Mouse (Mus musculus) liver, postnatal 0 days (tissue): ENCODE data around the gene Chpf. TPM values are rescaled to one million over a fixed set of nuclear protein-coding genes. Genes with fewer than 3 reads are reported as not detected.

Experiments
- ATAC-seq: fragments of 200-750 bp; cut with Nextera tagmentation; 2 replicates; pipeline ENCODE4 v1.8.0; 2017; ENCODE audit warnings: mild to moderate bottlenecking, moderate library complexity
- DNase-seq: peaks from one replicate; pipeline ENCODE4 v3.0.0-alpha.2; 2016
- H3K27ac ChIP-seq: fragments of 300-500 bp; sonication (generic); 2 replicates; pipeline ENCODE4 v1.5.1; 2014; ENCODE audit warnings: antibody characterized with exemption, moderate library complexity, mild to moderate bottlenecking, low read depth
- H3K27me3 ChIP-seq: fragments of 300-500 bp; sonication (generic); 2 replicates; pipeline ENCODE4 v1.6.1; 2014; ENCODE audit warnings: low read length, control low read depth, mixed read lengths; ENCODE audit not compliant: insufficient read depth
- H3K36me3 ChIP-seq: fragments of 300-500 bp; sonication (generic); replicated peaks from 2 replicates; pipeline ENCODE4 v1.6.1; 2014; ENCODE audit warnings: mild to moderate bottlenecking, control low read depth, low read length, moderate library complexity, mixed read lengths; ENCODE audit not compliant: insufficient read depth
- H3K4me1 ChIP-seq: fragments of 300-500 bp; sonication (generic); 2 replicates; pipeline ENCODE4 v1.6.1; 2014; ENCODE audit warnings: antibody characterized with exemption, mild to moderate bottlenecking, control low read depth; ENCODE audit not compliant: insufficient read depth
- H3K4me2 ChIP-seq: fragments of 300-500 bp; sonication (generic); 2 replicates; pipeline ENCODE4 v1.6.1; 2014; ENCODE audit warnings: low read depth, mild to moderate bottlenecking, low read length, moderate library complexity, mixed read lengths
- H3K4me3 ChIP-seq: fragments of 300-500 bp; sonication (generic); 2 replicates; pipeline ENCODE4 v1.5.1; 2014; ENCODE audit warnings: low read depth, low read length
- H3K9ac ChIP-seq: fragments of 300-500 bp; sonication (generic); replicated peaks from 2 replicates; pipeline ENCODE4 v1.6.1; 2014; ENCODE audit warnings: mild to moderate bottlenecking, moderate library complexity
- H3K9me3 ChIP-seq: fragments of 300-500 bp; sonication (generic); 2 replicates; pipeline ENCODE4 v1.6.1; 2016; ENCODE audit warnings: mild to moderate bottlenecking, control low read depth, low read length, mixed read lengths
- CTCF ChIP-seq: sonication (generic); IDR thresholded peaks from 2 replicates; pipeline ENCODE4 v1.5.1; 2016; ENCODE audit warnings: antibody characterized with exemption, low read depth
- EP300 ChIP-seq: IDR thresholded peaks from 2 replicates; pipeline ENCODE4 v1.6.1; 2016; ENCODE audit warnings: antibody characterized with exemption, low read depth, mild to moderate bottlenecking
- WGBS: fragments of 180-500 bp; shearing (Covaris S2); extraction: QIAGEN DNeasy Blood & Tissue Kit; methylation state at CpG from one replicate; pipeline ENCODE4 v1.1.7; 2014; ENCODE audit not compliant: insufficient replicate concordance; 5-methylcytosine and 5-hydroxymethylcytosine counted together
- polyA plus RNA-seq: library from polyadenylated mRNA; unstranded; fragments of >200 nt; fragmentation: Nextera tagmentation; extraction: Ambion mirVana; gene quantifications from 2 replicates; pipeline ENCODE4 v1.2.1, GENCODE M21; 2015

Chpf gene
- polyA plus RNA-seq, 1 experiment from 2014 or later = 3.3 TPM

DNA sequence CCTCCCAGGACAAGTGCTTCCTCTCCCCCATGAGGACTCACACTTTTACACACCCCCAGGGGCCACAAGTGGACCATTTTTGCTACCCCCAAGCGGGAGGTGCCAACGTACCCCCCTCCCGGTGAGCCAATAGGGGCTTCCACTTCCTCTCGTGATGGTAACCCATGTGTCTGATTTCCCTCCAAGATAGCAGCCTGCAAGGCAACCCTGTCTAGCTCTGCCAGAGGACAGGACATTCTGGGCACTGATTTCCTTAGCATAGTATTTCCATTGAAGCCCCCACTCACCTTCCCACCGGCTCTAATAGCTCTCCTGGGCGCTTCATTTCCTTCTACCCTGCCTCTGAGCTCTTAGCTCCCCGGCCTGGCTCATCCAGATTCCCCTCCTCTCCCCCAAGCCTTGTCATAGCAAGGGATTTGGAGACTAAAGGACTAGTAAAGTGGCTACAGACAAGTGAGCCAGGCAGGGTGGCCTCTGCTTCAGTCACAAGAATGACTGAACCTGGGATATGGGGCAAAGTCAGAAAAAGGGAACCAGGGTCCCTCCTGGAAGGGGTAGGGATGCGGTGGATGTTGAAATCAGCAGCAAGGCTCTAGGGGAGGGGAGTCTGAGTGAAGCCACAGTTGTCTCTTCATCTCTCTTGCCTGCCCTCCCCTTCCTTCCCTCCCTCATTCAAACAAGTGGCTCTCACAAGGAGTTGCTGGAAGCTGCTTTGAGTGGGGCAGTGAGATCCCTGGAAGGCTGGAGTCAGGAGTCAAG, 29.6 kb downstream of the Chpf start:
- TF ChIP-seq CTCF (no peak), EP300 (no peak)
- WGBS = 5% methylated on average over 7 of the region's 8 CpGs
- Histone ChIP-seq H3K27me3 (peaks cover 81% of the 10 kb centered on the region), H3K4me1 (peaks cover 39% of the 10 kb centered on the region), H3K36me3 (no peaks in the 10 kb centered on the region), H3K9ac (no peak overlapping the region), H3K9me3 (no peaks in the 10 kb centered on the region), H3K4me2 (peak overlapping the region; percentile 58), H3K27ac (no peak overlapping the region), H3K4me3 (peak overlapping the region; percentile 22; the same call in 1 of the 2 replicates)
- ATAC-seq (no peak), DNase-seq (no peak)

DNA sequence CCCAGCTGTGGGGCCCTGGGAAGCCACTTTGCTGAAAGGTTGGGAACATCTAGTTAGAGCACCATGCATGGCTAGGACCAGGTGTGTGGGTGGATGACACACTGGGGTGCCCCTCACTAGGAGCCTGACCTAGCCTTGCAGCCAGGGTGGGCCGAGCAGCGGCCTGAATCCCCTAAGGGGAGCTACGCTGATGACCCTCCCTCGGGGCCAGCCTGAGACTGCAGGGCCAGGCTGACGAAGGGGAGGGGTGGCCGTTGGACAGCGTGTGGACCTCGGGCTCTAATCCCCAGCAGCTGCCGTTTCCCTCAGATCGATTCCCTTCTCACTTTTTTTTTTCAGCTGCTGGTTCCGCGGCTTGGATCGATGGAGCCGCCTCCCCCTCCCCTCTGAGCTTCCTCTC, 30.2 kb downstream of the Chpf start:
- TF ChIP-seq CTCF = no peak
- no peak for TF ChIP-seq EP300
- Histone ChIP-seq H3K9me3 (no peaks in the 10 kb centered on the region), H3K4me2 (no peak overlapping the region), H3K4me1 (peaks cover 39% of the 10 kb centered on the region), H3K27me3 (peaks cover 76% of the 10 kb centered on the region), H3K4me3 (no peak overlapping the region), H3K9ac (no peak overlapping the region), H3K36me3 (no peaks in the 10 kb centered on the region), H3K27ac (no peak overlapping the region)
- WGBS = under 1% methylated on average over 13 of the region's 14 CpGs
- DNase-seq (no peak), ATAC-seq (no peak)

DNA sequence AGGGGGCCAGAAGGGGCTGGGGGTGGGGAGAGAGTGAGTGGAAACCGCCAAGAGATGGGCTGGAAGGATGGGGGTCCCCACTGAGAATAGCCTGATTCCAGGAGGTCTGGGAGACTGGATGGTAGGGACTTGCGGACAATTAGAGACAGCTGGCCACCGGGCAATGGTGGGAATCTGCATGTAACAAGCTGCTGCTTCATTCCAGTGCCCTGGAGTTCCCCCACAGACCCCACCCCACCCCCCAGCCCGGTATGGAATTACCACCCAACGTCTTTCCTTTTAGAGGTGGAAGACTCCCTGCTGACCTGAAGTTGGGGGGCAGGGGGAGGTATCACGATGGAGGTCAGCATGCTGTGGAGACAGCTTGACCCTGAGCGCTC, 31.1 kb downstream of the Chpf start:
- ATAC-seq (no peak), DNase-seq (no peak)
- H3K4me2 ChIP-seq = no peak overlapping the region
- no peaks in the 10 kb centered on the region for H3K9me3 ChIP-seq
- H3K9ac ChIP-seq = no peak overlapping the region
- no peak overlapping the region for H3K27ac ChIP-seq
- peaks cover 39% of the 10 kb centered on the region for H3K4me1 ChIP-seq
- TF ChIP-seq CTCF (no peak), EP300 (no peak)
- no peaks in the 10 kb centered on the region for H3K36me3 ChIP-seq
- no peak overlapping the region for H3K4me3 ChIP-seq
- 5% methylated on average over 7 of the region's 7 CpGs for WGBS
- H3K27me3 ChIP-seq = peaks cover 69% of the 10 kb centered on the region

DNA sequence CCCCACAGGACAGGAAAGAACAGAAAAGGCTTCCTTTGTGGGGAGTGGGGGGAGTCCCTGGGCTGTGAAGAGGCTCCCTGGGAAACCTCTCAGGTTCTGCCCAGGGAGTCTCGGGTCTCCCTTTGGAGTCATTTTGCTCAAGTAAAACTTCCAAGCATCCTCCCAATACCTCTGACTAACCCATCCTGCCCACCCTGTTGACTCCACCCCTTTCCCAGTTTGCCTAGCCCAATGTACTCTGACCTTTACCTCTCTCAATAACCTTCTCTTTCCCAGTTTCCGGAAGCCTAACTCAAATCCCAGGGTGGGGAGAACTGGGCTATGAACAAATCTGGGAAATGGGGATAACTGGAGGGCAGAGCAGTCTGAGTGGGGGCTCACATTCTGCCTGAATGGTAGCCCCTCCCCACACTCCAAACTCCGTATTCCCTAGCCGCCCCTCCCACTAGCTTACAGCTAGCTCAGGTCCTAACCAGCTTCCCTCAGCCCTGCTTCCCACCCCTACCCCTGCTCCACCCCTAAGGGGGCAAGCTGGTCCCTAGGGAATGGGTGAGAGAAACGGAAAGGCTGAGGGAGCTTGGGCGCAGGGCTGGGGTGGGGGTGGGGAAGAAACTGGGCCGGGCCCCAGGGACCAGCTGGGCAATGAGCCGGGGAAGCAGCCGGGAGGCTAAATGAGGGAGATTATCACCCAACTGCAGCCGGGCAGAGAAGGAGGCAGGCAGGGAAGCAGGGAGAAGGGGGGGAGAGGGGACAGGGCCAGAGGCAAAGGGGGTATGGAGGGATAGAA, 31.6 kb downstream of the Chpf start:
- no peak for DNase-seq
- under 1% methylated on average over 10 of the region's 10 CpGs for WGBS
- Histone ChIP-seq H3K36me3 (no peaks in the 10 kb centered on the region), H3K4me2 (peak overlapping the region; percentile 59), H3K27me3 (peaks cover 63% of the 10 kb centered on the region), H3K27ac (no peak overlapping the region), H3K4me3 (peak overlapping the region; percentile 24; the same call in 1 of the 2 replicates), H3K9me3 (no peaks in the 10 kb centered on the region), H3K9ac (no peak overlapping the region), H3K4me1 (peaks cover 39% of the 10 kb centered on the region)
- no peak for TF ChIP-seq EP300
- TF ChIP-seq CTCF = no peak
- peak; percentile 31 for ATAC-seq

DNA sequence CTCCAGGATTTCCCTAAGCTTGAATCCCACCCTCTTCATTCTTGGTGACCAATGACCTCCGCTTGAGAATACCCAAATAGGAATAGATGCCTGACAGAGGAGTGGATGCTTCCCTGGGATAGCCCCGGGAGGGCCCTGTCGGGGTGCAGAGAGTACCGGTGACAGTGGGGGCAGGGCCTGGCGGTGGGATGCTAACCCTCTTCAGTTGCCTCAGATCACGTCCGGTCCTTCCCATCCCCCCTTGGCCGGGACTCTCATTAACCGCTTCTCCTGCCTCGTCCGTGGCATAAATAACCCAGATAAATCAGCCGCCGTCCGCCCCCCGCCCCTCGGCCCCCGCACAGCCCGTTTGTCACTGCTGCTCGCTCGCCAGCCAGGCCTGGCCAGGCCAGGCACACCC, 32.5 kb downstream of the Chpf start:
- Histone ChIP-seq H3K9ac (no peak overlapping the region), H3K4me2 (peak overlapping the region; percentile 63), H3K9me3 (no peaks in the 10 kb centered on the region), H3K27me3 (peaks cover 55% of the 10 kb centered on the region), H3K27ac (no peak overlapping the region), H3K36me3 (0 out of 2 replicates have a peak, but pooled peaks cover 2% of the 10 kb centered on the region), H3K4me1 (peaks cover 39% of the 10 kb centered on the region), H3K4me3 (0 out of 2 replicates have a peak overlapping the region, but pooled peaks have one; percentile 11)
- ATAC-seq (no peak), DNase-seq (no peak)
- TF ChIP-seq EP300 = no peak
- TF ChIP-seq CTCF = no peak
- WGBS = 2% methylated on average over 20 of the region's 20 CpGs
